Mouse (Mus musculus): ENCODE measurements around the gene Ddx5.

DNA sequence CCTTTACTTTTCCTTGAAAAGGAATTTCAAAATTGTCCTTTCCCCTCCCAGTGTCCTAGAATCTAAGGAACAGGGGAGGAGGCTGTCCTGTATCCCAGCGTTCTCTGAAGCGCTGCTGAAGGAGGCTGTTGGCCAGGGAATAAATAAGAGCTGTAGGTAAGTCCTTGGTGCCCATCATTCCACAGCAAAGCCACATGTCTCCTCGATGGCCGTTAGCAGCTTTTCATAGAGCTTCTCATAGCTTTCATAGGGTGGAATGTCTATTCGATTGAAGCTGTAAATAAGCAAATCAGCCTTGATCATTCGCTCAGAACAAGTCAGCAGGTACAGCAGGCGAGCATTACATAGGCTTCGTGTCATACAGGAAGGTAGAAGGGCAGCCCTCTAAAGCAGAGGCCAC, 33.5 kb upstream of the Ddx5 start:
- TF ChIP-seq CTCF (IDR thresholded peaks at IDR 0.05; ENCODE audit: extremely low read depth, insufficient read length, insufficient replicate concordance, low read depth, low read length): no peak
- TF ChIP-seq POLR2A (IDR thresholded peaks at IDR 0.05; ENCODE audit: low read depth, low read length): no peak

Measured in small intestine, adult 2 months (tissue).